Mouse (Mus musculus): Measurements from ENCODE around the gene Ipo11.

Gene Ipo11

GRCm38 (mm10) chr13:106813087-106813486 lies 123.7 kb downstream of the Ipo11 start:
- no peak for DNase-seq

DNA sequence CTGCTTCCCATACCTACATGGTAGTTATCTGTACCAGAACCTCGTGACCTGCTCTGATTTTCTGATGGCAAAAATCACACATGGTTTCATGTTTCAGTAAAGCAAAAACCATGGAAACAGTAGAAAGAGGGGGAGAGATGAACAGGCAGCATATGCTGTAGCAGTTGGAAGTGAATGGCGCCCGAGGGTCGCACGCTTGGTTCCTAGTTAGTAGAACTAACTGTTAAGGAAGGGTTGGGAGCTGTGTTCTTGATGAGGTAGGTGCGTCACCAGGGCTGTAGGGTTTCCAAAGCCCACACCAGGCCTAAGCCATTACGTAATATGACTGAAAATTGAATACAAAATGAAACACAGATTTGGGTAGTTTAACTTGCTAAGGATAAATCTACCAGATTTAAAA lies 126.6 kb downstream of the Ipo11 start:
- no peak for DNase-seq

DNA sequence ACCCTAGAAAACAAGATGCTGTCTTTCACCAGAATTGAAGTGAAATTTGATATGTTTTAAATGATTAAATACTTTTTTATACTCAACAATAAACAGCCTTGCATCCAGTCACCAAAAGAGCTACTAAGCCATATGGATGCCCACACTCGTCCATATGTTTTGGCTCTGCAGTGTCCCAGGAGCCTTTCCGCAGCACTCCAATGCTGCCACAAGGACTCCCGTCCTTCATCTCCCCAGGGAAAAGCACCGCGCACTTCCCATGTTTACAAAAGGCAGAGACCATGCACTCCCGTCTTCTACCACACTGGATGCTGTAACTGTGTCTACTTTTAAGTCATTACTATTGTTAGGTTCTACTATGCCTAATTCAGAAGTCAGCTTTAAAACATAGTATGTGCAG lies 127.9 kb downstream of the Ipo11 start:
- no peak for DNase-seq

DNA sequence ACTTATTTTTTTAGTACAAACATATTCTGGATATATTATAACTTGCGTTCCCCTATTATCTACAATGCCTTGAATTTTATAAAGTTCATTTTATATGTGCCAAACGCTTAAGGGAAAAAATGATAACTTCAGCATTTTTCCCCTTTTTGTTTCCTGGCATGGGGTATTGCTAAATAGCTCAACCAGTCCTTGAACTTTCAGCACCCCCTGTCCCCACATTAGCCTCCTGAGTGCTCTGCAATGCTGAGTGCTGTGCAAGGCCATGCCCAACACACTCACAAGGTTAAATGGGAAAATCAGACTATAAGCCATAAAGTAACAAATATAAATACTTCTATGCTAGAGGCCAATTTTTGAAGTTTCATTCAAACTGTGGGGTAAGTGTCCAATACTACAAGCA lies 128.4 kb downstream of the Ipo11 start:
- DNase-seq: no peak

DNA sequence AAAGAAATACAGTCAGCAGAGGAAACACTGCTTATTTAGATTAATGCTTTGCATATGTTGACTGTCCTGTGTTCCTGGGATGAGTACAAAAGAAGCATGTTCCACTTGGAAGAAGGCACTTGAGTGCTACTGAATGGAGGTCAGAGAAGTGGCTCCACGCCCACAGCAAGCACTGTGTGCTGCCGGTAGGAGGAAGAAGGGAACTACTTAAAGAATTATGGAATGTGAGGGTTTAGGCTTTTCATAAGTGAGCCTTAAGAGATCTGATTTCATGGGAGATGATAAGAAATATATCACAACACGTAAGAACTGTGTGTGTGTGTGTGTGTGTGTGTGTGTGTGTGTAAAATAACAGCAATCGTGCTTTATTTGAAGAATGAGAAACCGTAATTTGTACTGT lies 129.5 kb downstream of the Ipo11 start:
- DNase-seq: no peak

- DNase-seq: no peak
Observed at GRCm38 (mm10) chr13:106805146-106805545, 131.6 kb downstream of the Ipo11 start.

GRCm38 (mm10) chr13:106798026-106798425 lies 138.7 kb downstream of the Ipo11 start:
- DNase-seq: no peak

DNA sequence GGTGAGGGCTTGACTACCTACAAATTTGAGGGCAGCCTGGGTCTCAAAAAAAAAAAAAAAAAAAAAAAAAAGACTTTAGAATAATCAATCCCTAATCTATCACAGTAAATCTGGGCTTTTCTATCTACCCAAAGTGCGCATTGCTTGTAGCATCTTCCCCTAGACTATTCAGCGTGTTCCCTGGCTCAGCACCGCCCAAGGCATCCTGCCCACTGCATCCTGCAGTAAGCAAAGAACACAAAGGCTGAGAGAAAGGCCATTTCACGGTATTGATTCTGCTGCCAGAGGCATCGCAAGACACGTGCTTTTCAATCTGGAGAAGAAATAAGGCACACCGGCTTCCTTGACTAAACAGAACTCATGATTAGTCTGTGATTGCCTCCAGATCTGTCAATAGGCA lies 147.9 kb downstream of the Ipo11 start:
- no peak for DNase-seq

GRCm38 (mm10) chr13:106768807-106769206 lies 168.0 kb downstream of the Ipo11 start:
- DNase-seq: no peak

DNA sequence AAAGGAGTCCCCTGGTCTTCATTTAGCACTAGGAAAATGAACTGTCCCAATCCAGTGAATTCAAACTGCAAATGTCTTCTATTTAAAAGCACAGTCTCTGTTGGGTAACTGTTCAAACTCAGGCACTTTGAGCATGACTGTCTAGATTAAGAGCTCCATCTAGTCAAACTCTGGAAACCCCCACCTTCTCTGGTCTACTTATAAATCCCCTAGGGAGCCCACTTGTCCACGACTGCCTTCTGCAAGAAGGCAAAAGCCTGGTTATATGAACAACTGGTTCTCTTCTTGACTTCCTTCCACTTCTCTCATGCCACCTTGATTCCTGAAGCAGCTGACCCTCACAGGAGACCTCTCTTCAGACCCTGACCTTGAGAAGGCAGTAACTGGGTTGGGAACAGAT lies 174.1 kb downstream of the Ipo11 start:
- DNase-seq: no peak

DNA sequence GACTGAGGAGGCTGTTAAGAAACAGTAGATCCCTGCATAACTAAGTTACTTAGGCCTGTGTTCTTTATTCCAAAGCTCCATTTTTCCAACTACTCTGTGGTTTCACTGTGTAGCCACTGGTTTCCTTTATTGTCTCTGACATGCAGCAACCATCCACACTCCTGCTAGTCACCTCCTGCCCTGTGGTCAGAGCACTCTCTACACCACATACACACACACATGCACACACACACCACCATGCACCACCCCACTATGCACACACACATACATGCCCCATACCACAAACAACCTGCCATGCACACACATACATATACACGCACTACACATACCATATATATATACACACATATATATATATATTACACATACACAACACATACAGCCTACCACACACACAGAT lies 175.1 kb downstream of the Ipo11 start:
- no peak for DNase-seq

DNA sequence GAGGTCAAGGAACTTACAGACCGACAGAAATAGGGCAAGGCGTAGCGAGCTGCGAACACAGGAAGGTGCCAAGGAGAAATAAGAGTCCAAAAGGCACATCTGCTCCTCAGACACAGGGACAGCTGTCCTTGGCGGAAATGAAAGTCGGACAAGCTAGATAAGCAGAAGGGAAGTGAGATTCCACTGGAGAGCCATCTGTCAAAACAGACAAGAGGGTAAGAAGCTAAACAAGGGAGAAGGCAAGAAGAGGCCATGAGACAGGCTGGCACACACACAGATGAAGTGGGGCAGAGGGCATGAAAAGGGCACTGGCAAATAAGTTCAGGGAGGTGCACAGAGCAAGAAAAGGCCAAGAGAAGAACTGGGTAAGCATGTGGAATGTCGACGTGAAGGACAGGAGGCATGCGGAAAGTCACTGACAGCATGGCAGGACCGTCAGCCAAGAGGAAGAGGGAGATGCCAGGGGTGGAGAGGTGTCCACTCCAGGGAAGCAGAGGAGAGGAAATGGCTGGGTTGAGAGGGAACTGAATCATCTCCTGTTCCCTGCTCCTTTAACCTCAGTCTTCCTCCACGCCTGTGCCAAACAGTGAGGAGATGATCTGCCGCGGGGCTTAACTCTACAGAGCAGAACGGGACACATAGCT lies 176.4 kb downstream of the Ipo11 start:
- DNase-seq: peak; percentile 6

GRCm38 (mm10) chr13:106755892-106756291 lies 180.9 kb downstream of the Ipo11 start:
- DNase-seq: no peak

- no peak for DNase-seq
Observed at GRCm38 (mm10) chr13:106754216-106754615, 182.5 kb downstream of the Ipo11 start.

- no peak for DNase-seq
Observed at GRCm38 (mm10) chr13:106751951-106752350, 184.8 kb downstream of the Ipo11 start.

GRCm38 (mm10) chr13:106746823-106747222 lies 189.9 kb downstream of the Ipo11 start:
- no peak for DNase-seq

GRCm38 (mm10) chr13:106745201-106745600 lies 191.6 kb downstream of the Ipo11 start:
- DNase-seq: no peak

Measured in cerebellum, adult 11-12 months (tissue).